Mouse (Mus musculus) brain, embryonic 18.5 days (tissue): Measurements from ENCODE around the gene Tmem222.

Experiments
- DNase-seq: peaks from one replicate; pipeline ENCODE4 v3.0.0-alpha.2; 2012; ENCODE audit warnings: low read depth, low spot score

Gene Tmem222

DNA sequence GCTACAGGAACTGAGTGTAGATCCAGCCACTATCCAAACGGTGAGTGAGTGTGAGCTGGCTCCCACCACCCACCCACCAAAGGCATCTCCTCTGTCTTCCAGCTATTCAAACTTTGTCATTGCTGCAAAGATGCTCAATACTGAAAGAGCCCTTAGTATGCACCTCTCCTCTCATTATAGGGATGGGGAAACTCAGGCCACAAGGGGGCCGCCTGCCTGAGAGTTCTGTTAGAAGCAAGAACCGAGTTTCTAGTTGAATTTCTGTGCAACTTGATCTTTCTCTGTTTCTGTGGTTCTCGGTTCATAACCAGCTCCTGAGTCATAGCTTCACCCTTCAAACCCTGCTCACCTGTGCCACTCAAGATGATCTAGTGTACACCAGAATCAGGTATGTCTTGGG, 25.5 kb downstream of the Tmem222 start:
- no peak for DNase-seq

DNA sequence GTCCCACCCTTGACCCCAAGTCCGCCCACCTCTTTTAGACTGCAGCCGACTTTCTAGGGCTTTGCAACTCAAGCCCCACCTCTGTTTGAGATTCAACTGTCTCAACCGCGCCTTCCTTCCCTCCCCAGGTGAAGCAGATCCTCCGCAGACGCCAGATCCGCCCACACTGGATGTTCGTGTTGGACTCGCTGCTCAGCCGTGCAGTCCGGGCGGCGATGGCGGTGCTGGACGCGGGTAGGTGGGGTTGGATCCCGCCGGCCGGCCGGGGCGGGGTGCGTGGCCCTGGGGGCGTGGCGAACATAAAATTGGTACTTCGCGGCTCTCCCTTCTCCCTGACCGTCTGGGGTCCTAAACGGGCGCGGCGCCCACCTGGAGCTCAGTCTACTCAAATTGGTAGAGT, 26.4 kb downstream of the Tmem222 start:
- DNase-seq, result no peak

DNA sequence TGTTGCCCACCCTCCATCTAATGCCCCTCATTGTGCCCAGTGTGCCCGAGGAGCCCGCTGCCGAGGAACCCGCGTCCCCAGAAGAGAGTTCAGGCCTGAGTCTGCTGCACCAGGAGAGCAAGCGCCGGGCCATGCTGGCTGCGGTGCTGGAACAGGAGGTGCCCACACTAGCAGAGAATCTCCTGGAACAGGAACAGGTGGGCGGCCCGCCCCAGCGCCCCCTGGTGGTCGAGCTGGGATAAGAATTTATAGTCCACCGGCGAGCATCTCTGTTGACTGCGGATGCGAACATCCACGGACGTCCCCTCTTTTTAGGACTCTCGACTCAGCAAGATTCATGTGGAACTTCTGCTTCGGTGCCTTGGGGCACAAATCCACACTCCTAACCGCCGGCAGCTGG, 27.0 kb downstream of the Tmem222 start:
- no peak for DNase-seq

DNA sequence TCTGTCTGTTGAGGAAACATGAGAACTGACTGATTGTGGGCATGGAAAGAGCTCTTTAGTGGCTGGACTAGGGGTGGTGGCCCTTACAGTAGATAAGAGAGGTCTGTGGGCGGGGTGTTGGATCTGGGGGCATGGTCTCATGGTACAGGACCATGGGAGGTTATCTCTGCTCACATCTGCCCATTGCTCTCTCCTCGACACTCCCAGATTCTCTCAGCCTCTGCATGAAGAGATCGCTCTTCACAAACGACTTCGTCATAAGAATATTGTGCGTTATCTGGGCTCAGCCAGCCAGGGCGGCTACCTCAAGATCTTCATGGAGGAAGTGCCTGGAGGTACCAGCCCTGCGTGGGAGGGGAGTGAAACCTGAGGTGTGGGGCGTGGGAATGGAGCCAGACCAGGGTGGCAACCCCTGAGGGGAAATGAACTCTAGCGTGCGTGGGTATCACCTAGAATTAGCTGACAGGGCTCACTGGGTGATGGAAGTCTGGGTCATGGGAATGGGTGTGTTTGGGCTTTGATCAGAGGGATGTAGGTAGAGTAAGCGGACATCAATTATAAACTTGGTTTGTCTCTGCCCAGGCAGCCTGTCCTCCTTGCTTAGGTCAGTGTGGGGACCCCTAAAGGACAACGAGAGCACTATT, 29.7 kb downstream of the Tmem222 start:
- DNase-seq, result no peak

DNA sequence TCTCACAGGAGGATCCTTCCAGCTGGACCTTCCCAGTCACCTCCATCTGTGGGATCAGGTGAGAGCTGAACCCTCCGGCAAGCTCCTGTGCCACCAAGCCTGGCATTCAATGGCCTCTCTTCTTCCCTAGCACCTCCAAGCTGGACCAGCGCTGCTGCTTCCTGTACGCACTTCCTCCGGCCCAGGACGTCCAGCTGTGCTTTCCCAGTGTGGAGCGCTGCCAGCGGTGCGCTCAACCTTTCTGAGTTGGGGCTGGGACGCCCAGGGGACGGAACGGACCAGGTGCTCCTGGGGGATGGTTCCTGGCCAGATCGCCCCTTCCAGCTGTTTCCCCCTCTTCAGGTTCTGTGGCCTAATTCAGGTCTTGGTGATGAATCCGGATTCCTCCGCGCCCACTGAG, 30.5 kb downstream of the Tmem222 start:
- no peak for DNase-seq

DNA sequence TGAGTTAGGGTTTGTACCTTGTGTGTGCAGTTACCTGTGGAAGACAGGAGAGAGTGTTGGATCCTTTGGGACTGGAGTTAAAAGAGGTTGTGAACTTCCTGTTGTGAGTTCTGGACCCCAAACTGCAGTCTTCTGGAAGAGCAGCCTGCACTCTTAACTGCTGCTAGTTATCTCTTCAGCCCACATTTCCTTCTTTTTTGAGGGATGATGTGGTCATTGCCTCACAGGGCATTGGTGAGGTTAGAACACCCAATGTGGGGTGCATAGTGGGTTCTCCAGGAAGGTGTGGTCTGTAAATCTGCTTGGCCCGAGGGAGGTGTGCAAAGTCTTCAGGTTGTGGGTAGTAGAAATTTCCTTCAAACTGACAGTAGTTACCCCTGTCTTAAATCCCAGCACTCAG, 33.3 kb downstream of the Tmem222 start:
- no peak for DNase-seq

DNA sequence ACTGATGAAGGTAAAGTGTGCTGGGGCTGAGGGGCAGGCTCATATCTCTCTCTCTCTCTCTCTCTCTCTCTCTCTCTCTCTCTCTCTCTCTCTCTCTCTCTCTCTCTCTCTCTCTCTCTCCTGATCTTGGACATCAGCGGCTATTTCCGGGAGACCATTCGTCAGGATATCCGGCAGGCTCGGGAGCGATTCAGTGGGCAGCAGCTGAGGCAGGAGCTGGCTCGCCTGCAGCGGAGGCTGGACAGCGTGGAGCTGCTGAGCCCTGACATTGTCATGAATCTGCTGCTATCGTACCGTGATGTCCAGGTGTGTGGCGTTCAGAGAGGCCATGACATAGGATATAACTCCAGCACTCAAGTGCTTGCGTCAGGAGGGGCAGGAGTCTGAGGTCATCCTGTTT, 34.1 kb downstream of the Tmem222 start:
- no peak for DNase-seq

DNA sequence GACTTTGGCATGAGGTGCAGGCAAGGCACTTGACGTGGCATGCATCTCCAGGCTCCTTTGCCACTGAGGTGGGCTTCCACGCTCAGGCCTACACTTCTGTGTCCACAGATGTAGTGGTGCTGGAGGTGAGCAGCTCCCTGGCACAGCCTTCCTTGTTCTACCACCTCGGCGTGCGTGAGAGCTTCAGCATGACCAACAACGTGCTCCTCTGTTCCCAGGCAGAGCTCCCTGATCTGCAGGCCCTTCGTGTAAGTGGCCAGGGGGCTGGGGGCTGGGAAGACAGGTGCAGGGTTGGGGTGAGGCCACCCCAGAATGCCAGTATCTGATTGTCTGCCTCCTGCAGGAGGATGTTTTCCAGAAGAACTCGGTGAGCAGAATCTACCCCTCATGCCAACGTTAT, 34.9 kb downstream of the Tmem222 start:
- DNase-seq, result no peak

DNA sequence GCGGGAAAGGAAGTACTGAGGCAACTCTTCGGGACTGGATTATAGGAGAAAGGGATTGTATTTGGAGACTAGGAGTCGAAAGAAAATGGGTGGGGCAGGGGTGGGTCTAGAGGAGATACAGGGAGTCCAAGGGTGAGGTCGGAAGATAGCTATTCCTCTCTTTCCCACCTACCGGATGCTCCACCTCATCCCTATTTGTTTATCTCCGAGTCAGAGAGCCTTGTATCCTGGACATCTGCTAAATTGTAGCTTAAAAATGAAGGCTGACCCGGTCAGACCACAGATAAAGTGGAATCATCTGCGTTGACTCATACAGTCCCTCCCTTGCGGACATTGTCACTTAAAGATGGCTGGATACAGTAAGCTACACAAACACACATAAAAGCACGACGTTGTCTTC, 35.7 kb downstream of the Tmem222 start:
- no peak for DNase-seq

DNA sequence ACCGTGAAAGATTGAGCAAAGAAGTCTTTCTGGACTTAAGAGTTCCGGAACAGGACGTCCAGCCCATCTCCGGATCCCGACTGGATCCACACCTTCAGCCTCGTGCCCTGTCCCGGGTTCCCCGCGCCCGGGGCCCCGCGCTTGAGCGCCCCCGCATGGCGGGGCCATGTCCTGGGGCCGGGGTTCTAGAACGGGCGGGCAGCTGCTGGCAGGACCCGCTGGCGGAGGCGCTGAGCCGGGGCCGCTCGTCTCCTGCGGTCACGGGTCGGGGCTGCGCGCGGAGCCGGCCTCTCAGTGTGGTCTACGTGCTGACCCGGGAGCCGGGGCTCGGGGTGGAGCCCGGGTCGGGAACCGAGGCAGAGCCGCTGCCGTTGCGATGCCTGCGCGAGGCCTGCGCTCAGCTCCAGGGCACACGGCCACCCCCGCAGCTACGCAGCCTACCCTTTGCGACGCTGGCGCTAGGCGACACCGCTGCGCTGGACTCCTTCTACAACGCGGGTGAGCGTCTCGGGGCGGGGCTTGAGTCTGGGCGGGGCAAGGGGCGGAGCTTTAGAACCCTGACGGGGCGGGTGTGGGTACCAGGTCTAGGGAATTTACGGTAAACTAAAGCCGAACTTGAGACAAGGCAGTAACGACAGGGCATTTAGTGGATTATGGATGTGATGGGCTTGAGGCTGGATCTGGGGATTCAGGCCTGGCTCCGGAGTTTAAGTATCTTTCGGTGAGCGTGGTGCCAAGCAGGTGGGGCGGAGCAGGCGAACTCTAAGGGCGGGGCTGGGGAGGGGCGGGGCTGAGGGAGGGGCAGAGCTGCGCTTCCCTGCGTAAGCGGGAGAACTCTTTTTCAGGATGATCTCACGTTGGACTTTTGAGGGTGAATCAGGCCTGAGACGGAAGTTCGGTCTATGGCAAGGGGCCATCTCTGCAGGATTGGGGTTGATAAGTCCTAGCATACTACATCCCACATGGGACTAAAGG, 36.4 kb downstream of the Tmem222 start:
- peak; percentile 59 for DNase-seq

DNA sequence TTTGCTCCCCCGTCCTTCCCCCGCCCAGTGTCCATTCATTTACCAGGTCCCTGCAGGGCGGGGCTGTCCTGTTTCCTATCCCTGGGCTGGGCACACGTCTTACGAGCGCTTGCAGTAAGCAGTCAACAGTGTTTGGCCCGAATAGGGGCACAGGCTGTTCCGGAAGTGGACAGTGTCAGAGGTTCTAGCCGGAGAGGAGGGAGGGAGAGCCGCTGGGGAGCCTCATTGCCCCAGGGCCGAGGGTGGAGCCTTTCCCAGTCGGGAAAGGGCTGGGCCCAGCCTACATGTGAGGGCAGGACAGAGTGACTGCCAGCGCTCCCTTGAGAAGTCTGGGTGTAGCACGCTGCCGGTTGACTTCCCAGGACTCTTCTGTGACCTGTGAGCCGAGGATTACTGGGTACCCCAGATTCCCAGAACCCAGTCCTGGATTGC, 37.1 kb downstream of the Tmem222 start, which contains the start of gene Map3k6:
TSS of gene Map3k6 (plus strand) at position 329 of the 432 bp plus-strand sequence.
- DNase-seq, result no peak

DNA sequence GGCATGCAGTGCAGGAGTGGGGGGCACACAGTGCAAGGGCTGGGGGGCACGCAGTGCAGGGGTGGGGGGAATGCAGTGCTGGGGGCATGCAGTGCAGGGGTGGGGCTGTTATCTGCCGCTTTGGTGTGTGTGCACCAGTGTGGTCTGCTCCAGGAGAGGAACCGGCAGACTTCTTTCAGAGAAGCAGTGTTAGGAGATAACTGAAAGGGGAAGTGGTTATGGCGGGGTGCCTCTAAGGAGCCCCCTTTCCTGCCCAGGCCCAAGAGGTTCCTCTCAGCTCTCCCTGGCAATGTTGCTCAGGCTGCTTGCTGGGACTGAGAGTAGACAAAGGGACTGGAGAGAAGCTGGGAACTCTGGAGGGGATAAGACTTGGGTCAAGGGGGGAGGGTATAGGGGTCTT, 39.7 kb downstream of the Tmem222 start:
- no peak for DNase-seq

DNA sequence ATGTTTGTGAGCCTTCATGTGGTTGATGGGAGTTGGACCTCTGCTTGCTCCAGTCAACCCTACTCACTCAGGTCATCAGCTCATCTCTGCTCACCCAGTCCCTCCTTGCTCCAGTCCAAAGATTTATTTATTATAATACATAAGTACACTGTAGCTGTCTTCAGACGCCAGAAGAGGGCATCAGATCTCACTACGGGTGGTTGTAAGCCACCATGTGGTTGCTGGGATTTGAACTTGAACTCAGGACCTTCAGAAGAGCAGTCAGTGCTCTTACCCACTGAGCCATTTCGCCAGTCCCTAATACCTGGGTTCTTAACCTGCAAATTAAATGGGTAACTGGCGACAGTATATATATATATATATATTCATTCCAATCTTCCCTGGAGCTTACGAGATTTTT, 42.2 kb downstream of the Tmem222 start:
- DNase-seq, result no peak

DNA sequence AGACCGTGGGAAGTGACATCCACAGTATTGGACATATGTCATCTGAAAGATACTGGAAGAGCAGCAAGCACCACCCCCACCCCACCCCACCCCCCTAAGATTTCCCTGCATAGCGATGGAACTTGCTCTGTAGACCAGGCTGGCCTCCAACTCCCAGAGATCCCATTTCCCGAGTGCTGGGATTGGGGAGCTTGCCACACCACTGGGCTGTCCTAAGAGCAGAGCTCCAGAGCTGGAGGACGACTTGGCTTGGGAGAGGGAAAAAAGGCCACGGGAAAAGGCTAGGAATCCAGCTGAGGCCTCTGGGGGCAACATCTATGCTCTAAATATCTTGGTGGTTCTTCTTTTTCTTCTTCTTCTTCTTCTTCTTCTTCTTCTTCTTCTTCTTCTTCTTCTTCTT, 42.8 kb downstream of the Tmem222 start:
- DNase-seq, result no peak

DNA sequence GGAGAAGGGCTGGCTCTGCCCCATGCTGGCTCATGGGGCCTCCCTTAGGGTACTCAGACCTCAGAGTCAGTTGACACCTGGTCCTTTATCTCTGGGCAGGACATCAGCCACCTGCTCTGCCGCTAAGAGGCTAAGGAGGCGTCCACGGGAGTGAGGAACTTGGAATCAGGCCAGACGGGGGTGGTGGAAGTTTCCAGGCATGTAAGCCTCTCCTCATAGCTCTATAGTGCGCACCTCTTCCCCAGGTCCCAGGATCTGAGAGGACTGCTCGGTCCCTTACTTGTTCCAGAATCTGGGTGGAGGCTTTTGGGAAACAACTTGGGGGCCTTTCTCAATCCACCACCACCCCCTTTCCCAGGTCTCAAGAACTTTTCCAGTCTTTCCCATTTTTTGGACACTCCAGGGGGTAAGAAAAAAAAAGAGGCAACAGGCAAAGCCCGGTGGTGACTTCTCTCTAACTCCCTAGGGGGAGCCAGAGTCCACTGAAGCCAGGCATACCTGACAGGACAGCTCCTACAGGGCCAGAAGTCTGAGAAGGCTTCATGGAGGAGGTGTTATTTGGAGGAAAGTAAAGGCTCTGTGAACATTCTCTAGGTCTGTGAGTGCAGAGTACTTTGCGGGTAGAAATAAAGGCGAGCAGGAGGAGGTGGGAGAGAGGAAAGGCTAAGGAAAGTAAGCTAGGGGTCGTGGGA, 44.2 kb downstream of the Tmem222 start:
- DNase-seq, result no peak

DNA sequence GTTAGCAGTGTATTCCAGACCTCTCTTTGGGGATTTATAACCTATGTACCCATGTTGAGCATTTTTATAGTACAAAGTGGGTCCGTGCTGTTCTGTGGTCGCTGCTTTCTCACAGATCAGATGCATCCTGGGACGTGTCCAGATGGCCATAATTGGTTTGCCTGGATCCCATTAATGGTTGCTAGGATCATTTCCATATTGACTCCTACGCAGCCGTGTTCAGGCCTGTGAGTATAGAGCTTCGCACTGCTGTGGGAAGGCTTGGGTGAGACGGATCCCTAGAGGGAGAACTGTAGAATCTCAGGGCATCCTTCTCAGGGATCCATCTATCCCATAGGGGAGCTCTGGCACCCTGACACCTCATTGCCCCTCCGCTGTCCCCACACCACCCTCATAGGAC, 48.0 kb downstream of the Tmem222 start:
- DNase-seq, result no peak

DNA sequence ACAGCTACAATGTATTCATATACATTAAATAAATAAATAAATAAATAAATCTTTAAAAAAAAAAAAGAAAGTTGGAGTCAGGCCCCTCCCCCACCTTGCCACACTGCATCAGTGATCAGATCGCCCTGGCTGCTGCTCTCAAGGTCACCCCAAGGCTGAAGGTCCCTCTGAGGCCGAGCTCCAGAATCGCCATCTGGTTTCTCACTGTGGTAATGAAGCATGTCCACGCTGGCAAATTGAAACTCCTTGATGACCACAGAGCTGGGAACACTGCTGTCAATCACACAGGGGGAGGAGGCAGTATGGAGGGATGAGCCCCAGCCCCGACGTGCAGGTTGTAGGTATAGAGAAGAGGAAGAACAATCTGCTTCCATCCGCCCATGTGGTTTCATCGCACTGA, 50.0 kb downstream of the Tmem222 start:
- DNase-seq, result no peak

DNA sequence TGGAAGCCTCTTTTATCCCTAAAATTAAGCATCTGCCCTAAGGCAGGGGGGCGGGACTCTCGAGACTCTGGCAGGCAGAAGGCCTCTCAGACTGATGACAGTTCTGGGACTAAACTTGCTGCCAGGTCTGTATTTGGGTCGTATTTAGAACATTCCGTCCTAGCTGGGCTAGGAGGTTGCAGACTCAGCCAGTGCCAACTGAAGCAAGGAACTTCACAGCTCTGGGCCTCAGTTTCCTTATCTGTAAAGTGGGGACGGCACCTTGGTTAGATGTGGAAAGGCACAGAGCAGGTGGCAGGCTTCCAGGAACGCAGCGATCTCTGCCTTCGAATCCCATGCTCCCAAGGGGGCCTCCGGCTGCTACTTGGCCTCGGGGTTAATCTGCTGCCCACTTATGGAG, 51.5 kb downstream of the Tmem222 start:
- no peak for DNase-seq

DNA sequence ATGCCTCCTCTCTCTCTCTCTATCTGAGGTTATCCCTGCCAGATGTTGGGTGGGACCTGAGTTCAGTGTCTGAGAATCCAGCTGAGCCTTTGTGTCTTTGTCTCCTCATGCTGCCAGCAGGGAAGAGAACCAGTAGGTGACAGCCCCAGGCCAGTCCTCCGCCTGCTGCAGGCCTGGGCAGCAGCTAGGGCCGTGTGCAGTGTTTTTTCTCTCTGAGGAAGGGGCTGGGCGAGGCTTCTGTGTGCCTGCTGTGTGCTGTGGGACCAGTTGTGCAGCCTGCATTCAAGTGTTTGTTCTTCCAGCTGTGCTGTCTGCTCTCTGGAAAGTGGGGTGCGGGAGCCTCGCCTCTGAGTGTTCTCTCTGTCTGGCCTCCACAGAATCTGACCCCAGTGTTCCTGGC, 53.7 kb downstream of the Tmem222 start:
- no peak for DNase-seq

DNA sequence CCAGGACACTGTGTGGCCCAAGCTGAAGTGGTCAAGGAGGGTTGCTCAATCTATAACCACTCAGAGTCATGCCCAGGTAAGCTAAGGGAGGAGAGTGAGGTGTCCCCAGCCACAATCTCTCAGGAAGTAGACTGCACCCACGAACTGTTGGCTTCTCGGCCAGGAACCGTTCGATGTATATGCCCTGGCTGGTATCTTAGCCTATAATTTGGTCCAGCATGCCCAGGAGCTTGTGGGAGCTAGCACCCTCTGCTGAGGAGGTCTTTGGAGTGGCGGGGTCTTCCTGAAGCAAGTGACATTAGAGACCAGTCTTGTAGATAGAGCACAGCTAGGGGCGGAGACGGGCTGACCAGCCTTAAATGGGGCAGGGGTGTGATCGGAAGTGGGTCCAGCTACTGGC, 55.9 kb downstream of the Tmem222 start:
- no peak for DNase-seq

DNA sequence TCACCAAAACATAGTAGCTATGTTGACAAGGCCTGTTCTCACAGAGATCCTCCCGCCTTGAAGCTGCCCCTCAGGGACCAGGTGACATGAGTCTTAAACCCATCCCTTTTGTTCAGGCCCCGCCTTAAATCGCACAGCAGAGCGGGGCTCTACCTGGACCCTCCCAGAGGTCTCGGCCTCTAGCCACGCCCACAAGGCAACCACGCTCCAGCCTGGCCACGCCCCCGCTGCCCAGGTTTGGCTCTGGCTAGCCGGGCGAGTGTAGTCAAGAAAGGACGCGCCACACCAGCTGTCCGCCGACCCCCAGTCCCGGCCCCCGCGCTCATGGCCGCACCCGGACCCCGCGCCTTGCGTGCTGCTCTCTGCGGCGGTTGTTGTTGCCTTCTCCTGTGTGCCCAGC, 56.9 kb downstream of the Tmem222 start:
- DNase-seq, result no peak

DNA sequence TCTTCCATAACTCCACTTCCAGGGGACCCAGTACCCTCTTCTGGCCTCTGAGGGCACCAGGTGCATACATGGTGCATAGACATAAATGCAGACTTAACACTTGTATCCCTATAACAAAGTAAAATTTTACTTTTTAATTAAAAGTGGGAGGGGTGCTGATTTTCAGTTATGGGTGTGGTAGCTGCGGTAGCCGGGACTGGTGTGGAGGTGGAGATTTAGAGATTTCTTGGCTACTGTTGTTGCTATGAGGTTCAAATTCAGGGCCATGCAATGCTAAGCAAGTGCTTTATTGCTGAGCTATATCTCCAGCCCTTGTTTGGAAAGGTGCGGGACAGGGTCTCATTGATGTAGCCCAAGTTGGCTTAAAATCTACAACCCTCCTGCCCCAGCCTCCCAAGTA, 58.8 kb downstream of the Tmem222 start:
- DNase-seq, result no peak
